Mouse (Mus musculus): ENCODE measurements at regions not wholly inside any gene's neighbourhood (a gene's known extent, or its start where the extent isn't known, plus 50 kb on each side); places are given as distances from the start of the nearest gene placed in this dataset.

DNA sequence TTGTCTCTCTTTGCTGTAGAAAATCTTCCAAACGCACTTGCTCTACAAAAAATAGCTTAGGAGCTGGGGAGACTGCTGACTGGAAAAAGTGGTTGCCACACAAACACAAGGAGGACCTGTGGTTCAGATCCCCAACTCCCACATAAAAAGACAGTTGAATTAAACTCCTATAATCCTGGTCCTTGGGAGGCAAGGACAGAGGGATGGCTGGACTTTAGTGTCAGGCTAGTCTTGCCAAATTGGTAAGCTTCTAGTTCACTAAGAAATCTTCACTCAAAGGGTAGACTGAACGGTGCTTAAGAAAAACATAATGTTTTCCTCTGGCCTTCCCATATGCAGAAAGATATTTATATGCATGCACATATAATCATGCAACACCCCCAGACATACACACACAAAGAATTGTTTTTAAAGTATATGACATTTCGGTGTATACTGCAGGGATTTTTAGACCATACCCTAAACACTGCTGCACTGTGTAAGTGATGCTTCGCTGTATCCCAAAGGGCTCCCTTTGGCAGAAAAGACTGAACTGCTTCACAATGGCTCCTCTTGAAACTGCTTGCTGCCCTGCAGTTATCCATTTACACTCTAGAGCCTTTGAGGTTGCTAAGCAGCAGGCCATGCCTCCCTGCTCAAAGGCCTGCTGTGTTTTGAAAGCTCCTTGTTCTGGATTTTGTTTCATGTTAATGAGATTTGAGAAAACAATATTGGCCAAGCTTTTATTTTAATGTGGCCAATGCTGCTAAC lies 1299.3 kb downstream of the Zfp704 start:
- H3K9me3 ChIP-seq: no peaks in the 10 kb centered on the region
- no peak overlapping the region for H3K4me3 ChIP-seq (replicated peaks)
- 0 out of 2 replicates have a peak overlapping the region, but pooled peaks have one; percentile 12 for H3K27ac ChIP-seq
- H3K4me2 ChIP-seq: no peak overlapping the region
- whole genome bisulfite sequencing: 69% methylated on average over 4 of the region's 4 CpGs
- no peak overlapping the region for H3K9ac ChIP-seq (replicated peaks)
- no peaks in the 10 kb centered on the region for H3K4me1 ChIP-seq (replicated peaks)
- ATAC-seq (ENCODE audit: insufficient number of reproducible peaks, insufficient read depth, low FRiP score, low TSS enrichment, low read depth): no peak
- H3K36me3 ChIP-seq: no peaks in the 10 kb centered on the region
- H3K27me3 ChIP-seq: no peaks in the 10 kb centered on the region

DNA sequence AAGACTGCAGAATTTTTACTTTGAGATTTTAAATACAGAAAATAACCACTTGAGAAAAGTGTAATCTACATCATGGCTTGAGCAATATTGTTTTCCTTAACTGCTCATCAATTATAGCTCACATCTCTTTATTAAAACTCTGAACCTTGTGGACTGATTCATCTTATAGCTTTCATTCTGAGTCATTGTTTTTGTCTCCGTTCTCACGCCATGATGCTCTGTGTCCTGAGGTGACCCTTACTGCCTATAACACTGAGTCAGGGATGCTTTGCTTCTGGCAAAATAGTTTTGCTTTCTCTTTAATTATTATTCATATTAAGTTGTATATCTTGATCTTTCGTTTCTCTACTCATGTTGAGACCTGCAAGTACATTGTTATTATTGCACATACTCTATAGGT lies 1302.6 kb downstream of the Zfp704 start:
- Histone ChIP-seq H3K9ac (replicated peaks) (no peak overlapping the region), H3K27ac (no peak overlapping the region)
- 69% methylated on average over 3 of the region's 3 CpGs for WGBS

DNA sequence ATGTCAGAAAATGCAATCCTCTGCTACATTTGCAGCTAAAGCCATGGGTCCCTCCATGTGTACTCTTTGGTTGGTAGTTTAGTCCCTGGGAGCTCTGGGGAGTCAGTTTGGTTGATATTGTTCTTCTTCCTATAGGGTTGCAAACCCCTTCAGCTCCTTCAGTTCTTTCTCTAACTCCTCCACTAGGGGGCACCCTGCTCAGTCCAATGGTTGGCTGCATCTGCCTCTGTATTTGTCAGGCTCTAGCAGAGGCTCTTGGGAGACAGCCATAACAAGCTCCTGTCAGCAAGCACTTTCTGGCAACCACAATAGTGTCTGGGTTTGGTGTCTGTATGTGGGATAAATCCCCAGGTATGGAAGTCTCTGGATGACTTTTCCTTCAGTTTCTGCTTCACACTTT lies 1305.1 kb downstream of the Zfp704 start:
- Histone ChIP-seq H3K4me1 (replicated peaks) (no peaks in the 10 kb centered on the region), H3K9ac (replicated peaks) (no peak overlapping the region), H3K27ac (no peak overlapping the region), H3K9me3 (no peaks in the 10 kb centered on the region), H3K36me3 (no peaks in the 10 kb centered on the region), H3K4me3 (replicated peaks) (no peak overlapping the region), H3K4me2 (no peak overlapping the region), H3K27me3 (no peaks in the 10 kb centered on the region)
- ATAC-seq (ENCODE audit: insufficient number of reproducible peaks, insufficient read depth, low FRiP score, low TSS enrichment, low read depth): no peak

More for the DNA sequence above, 1302.6 kb downstream of the Zfp704 start:
- Histone ChIP-seq H3K4me3 (replicated peaks) (no peak overlapping the region), H3K4me2 (no peak overlapping the region), H3K36me3 (no peaks in the 10 kb centered on the region), H3K4me1 (replicated peaks) (no peaks in the 10 kb centered on the region), H3K9me3 (no peaks in the 10 kb centered on the region), H3K27me3 (no peaks in the 10 kb centered on the region)
- no peak for ATAC-seq (ENCODE audit: insufficient number of reproducible peaks, insufficient read depth, low FRiP score, low TSS enrichment, low read depth)

DNA sequence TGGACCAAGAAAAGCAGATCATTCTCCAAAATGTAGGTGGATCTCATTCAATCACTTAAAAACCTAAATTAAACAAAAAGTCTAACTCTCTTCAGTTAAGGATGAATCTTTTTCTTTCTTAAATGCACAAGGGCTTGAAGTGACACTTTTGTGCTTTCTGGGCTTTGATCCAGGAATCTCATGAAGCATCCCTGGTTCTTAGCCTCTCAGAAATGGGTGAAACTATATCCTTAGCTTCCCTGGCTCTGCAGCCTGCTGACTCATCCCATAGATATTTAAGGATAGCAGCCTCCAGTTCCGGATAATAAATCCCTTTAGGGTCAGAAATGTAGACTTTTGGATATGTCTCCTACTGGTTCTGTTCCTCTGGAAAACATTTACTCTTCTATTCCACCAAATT lies 1316.8 kb downstream of the Zfp704 start:
- no peak overlapping the region for H3K27ac ChIP-seq
- H3K36me3 ChIP-seq: no peaks in the 10 kb centered on the region
- ATAC-seq (ENCODE audit: insufficient number of reproducible peaks, insufficient read depth, low FRiP score, low TSS enrichment, low read depth): no peak
- no peak overlapping the region for H3K9ac ChIP-seq (replicated peaks)
- H3K4me1 ChIP-seq (replicated peaks): no peaks in the 10 kb centered on the region
- no peak overlapping the region for H3K4me2 ChIP-seq
- H3K4me3 ChIP-seq (replicated peaks): no peak overlapping the region
- 80% methylated on average over 1 of the region's 1 CpGs for WGBS
- H3K9me3 ChIP-seq: no peaks in the 10 kb centered on the region
- no peaks in the 10 kb centered on the region for H3K27me3 ChIP-seq

DNA sequence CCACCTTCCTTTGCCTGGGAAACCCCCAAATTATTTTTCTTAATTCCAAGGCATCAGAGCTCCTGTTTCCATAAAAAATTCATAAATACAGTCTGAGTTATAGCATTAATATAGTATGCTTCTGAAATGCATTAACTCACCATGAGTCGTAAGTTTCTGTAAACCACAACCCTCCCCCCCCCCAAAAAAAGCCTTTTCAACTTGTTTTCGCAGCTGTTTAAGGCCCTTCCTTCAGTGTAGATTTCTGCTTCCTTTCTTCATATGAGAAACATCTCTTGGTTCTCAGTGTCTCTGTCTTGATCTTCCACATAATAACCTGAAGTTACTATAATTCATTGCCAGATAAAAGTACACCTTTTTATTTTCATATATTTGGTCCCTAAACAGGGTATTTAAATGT lies 1320.3 kb downstream of the Zfp704 start:
- ATAC-seq (ENCODE audit: insufficient number of reproducible peaks, insufficient read depth, low FRiP score, low TSS enrichment, low read depth): no peak
- WGBS: 75% methylated on average over 2 of the region's 2 CpGs
- Histone ChIP-seq H3K9ac (replicated peaks) (no peak overlapping the region), H3K36me3 (no peaks in the 10 kb centered on the region), H3K4me2 (no peak overlapping the region), H3K27me3 (no peaks in the 10 kb centered on the region), H3K4me1 (replicated peaks) (no peaks in the 10 kb centered on the region), H3K27ac (no peak overlapping the region), H3K4me3 (replicated peaks) (no peak overlapping the region), H3K9me3 (no peaks in the 10 kb centered on the region)

DNA sequence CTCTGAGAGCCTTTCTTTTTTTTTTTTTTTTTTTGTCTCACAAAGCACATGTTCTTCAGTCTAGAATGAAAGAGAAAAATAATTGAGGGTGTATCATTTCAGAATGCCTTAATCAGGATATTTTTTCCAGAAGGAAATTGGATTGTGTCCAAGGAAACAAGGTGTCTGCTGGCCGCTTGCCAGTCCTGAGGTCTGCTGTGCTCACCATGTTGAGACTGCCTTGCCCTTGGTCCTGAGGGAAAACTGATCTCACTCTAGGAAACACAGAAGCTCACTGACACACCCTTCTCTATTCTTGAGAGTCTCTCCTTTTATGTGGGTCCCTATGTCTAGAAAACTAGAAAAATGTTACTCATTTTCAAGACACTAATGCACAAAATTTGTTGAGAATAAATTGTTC lies 1321.4 kb downstream of the Zfp704 start:
- no peak overlapping the region for H3K4me2 ChIP-seq
- no peaks in the 10 kb centered on the region for H3K27me3 ChIP-seq
- no peaks in the 10 kb centered on the region for H3K4me1 ChIP-seq (replicated peaks)
- no peak overlapping the region for H3K4me3 ChIP-seq (replicated peaks)
- ATAC-seq (ENCODE audit: insufficient number of reproducible peaks, insufficient read depth, low FRiP score, low TSS enrichment, low read depth): no peak
- WGBS: 73% methylated on average over 1 of the region's 1 CpGs
- no peaks in the 10 kb centered on the region for H3K9me3 ChIP-seq
- H3K9ac ChIP-seq (replicated peaks): no peak overlapping the region
- H3K27ac ChIP-seq: no peak overlapping the region
- no peaks in the 10 kb centered on the region for H3K36me3 ChIP-seq

DNA sequence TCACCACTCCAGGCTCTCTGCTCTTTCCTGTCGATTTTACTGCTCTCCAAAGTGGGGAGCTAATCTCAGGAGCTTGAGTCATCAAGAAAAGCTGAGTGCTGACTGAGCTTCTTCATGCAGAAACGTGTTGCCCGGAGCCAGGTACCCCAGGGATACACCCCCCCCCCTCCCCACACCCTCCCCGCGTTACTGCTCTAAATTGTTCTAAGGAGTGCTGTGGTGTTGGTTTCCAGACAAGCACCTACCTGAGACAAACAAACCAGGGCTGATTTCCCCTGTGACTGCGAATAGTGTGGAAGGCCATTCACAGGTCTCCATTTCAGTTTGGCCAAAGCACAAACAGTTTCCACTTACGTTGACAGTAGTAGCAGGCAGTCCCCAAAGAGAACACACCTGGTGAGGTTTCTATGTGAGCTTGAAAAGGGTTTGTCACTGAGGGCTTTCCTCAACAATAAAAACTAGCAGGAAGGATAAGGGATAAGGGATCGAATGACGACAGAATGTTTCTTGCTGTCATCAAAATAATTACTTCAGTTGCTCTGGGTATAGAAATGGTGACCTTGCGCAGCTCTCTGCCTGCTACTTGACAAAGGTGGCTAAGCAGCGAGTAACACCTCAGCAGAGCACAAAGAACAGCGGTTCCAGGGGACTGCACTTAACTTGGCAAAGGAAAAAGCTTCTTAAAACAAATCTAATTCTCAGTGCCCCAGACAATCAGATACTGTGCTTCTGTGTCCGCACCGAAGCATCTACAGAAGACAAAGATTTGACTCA lies 1325.0 kb downstream of the Zfp704 start:
- Histone ChIP-seq H3K27me3 (no peaks in the 10 kb centered on the region), H3K9me3 (no peaks in the 10 kb centered on the region), H3K4me3 (replicated peaks) (no peak overlapping the region), H3K4me1 (replicated peaks) (no peaks in the 10 kb centered on the region), H3K36me3 (no peaks in the 10 kb centered on the region), H3K4me2 (no peak overlapping the region), H3K27ac (no peak overlapping the region), H3K9ac (replicated peaks) (no peak overlapping the region)
- WGBS: 62% methylated on average over 14 of the region's 14 CpGs
- peak; percentile 37; the same call in 1 of the 2 replicates for ATAC-seq (ENCODE audit: insufficient number of reproducible peaks, insufficient read depth, low FRiP score, low TSS enrichment, low read depth)

DNA sequence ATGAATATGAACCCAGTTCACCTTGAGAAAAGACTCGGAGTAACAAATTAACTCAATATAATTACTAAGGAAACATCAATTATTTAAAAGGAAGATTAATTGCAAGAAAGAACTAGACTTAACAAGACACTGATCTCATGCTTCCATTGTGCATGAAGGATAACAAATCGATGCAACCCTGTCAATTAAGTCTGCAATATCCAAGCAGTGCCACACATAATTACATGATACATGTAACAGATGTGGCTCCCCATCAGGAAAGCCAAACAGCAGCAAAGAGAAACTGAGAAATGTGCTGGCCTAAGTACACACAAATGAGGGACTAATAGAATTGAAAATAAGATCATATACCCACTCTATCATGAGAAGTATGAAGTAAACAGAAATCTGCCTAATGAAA lies 1327.5 kb downstream of the Zfp704 start:
- Histone ChIP-seq H3K9ac (replicated peaks) (no peak overlapping the region), H3K4me3 (replicated peaks) (no peak overlapping the region), H3K36me3 (no peaks in the 10 kb centered on the region), H3K9me3 (no peaks in the 10 kb centered on the region), H3K4me1 (replicated peaks) (no peaks in the 10 kb centered on the region), H3K27ac (no peak overlapping the region), H3K4me2 (no peak overlapping the region), H3K27me3 (no peaks in the 10 kb centered on the region)
- WGBS: 73% methylated on average over 2 of the region's 2 CpGs
- no peak for ATAC-seq (ENCODE audit: insufficient number of reproducible peaks, insufficient read depth, low FRiP score, low TSS enrichment, low read depth)

DNA sequence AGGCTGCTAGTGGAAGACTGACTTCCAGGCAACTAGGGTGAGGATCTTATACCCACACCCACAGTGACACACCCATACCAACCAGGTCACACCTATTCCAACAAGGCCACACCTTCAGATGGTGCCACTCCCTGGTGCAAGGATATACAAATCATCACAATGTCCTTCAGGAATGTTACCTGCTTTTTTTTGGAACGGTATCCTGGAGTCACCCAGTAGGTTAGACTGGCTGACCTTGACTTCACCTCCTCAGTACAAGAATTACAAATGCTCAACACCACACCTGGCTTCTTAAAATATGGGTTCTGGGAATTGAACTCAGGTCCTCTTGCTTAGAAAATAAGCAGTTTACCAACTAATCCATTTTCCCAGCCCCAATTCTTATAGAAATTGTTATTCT lies 1333.2 kb downstream of the Zfp704 start:
- WGBS: 77% methylated on average over 1 of the region's 1 CpGs
- no peak overlapping the region for H3K27ac ChIP-seq
- H3K9ac ChIP-seq (replicated peaks): no peak overlapping the region
- no peaks in the 10 kb centered on the region for H3K27me3 ChIP-seq
- no peaks in the 10 kb centered on the region for H3K36me3 ChIP-seq
- H3K4me2 ChIP-seq: no peak overlapping the region
- H3K9me3 ChIP-seq: no peaks in the 10 kb centered on the region
- no peak overlapping the region for H3K4me3 ChIP-seq (replicated peaks)
- no peaks in the 10 kb centered on the region for H3K4me1 ChIP-seq (replicated peaks)
- no peak for ATAC-seq (ENCODE audit: insufficient number of reproducible peaks, insufficient read depth, low FRiP score, low TSS enrichment, low read depth)

DNA sequence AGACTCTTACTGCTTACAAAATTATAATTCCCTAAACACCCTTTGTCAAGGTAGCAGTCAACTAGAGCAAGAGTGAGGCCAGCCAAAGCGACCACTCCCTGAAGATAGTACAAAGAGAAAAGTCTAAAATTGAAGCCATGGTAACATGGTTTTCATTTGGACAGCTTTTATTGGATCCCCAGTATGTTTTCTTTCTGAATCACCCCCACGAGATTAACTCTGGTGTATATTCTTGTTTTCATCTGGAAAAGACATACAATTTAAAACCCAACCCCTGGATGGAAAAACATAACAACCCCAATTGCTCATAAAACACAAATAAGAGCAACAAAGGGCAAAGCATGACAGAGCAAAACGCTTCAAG lies 1339.0 kb downstream of the Zfp704 start:
- no peaks in the 10 kb centered on the region for H3K27me3 ChIP-seq
- H3K27ac ChIP-seq: no peak overlapping the region
- no peak for ATAC-seq (ENCODE audit: insufficient number of reproducible peaks, insufficient read depth, low FRiP score, low TSS enrichment, low read depth)
- no peaks in the 10 kb centered on the region for H3K9me3 ChIP-seq
- H3K36me3 ChIP-seq: no peaks in the 10 kb centered on the region
- H3K9ac ChIP-seq (replicated peaks): no peak overlapping the region
- 37% methylated on average over 3 of the region's 3 CpGs for WGBS
- H3K4me2 ChIP-seq: no peak overlapping the region
- H3K4me1 ChIP-seq (replicated peaks): no peaks in the 10 kb centered on the region
- no peak overlapping the region for H3K4me3 ChIP-seq (replicated peaks)

DNA sequence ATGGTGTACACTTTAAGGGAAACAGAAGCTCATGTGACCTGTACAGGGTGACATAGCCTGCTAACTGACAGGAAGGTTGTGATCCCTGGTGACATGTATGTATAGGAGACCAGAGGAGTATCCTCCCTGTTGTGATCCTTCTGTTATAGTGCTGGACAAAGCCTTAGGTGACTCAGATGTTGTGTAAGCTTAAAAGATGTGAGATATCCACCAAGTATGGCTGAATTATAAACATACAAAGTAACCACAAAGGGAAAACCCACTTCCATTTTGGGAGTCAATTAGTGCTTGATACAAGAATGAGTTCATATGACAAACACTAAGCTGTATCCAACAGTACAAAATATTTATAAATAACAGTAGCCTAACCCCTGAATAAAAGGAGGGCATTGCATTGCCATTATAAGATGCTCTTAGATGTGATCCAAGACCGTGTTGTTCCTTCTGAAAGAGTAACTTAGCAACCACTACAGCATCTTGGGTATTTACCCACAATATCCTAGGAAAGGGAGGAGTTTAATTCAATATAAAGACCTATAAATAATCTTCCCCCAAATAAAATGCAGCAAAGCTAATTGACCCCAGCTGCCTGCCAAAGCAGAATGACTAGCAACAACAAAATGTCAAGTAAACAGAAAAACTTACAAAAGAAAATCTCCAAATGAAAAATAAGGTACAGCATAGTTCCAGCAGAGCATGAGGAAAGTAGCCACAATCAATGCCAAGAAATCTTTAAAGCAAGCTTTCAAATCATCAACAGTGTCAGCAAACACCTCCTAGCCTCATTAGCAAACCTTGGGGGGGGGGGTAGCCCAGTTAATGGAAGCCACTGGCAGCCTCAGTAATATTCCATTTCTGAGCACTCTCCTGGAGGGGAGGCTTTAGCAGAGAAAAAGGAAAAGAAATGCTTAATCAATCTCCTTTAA lies 1339.6 kb downstream of the Zfp704 start:
- WGBS: 32% methylated on average over 1 of the region's 1 CpGs
- Histone ChIP-seq H3K9ac (replicated peaks) (no peak overlapping the region), H3K36me3 (no peaks in the 10 kb centered on the region), H3K4me3 (replicated peaks) (no peak overlapping the region), H3K4me1 (replicated peaks) (no peaks in the 10 kb centered on the region), H3K27me3 (no peaks in the 10 kb centered on the region), H3K9me3 (no peaks in the 10 kb centered on the region), H3K4me2 (no peak overlapping the region), H3K27ac (no peak overlapping the region)
- ATAC-seq (ENCODE audit: insufficient number of reproducible peaks, insufficient read depth, low FRiP score, low TSS enrichment, low read depth): peak; percentile 37; the same call in 1 of the 2 replicates
